In the genomic region with DNA sequence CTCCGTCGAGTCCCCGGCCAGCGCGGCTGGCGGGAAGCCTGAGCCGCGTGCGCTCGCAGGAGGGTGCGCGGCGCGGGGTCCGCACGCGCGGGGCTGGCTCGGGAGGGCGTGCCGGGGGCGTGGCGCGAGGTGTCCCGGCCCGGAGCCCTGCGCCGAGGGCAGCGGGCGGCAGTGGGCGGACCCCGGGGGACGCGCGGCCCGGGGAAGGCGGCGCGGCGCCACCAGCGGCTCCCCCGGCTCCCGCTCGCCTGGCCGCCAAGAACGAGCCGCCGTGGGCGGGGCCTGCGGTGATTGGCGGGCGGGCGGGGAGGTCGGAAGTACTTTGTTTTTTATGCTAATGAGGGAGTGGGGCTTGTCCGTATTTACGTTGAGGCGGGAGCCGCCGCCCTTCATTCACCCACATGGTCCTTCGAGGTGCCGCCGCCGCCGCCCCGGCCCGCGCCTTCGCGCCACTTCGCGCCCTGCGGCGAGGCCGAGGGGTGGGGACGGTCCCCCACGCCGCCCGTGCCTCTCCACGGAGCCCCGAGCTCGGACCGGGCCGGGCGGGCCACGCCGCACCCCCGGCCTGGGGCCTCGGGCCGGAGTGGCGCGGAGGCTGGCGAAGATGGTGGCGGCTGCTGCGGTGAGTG, we compare ENCODE assay signal across 8 mouse cellular contexts. TPM values are rescaled to one million over a fixed set of nuclear protein-coding genes. Genes with fewer than 3 reads are reported as not detected.
A peak's percentile ranks its signal among the peaks of the same experiment; 100 is the strongest.
DNase-seq lines count a peak whose midpoint lies in the region; ATAC-seq lines count a peak whose summit lies in the region.

No protein-coding gene starts in this region.

- peaks cover 22% of the 10 kb centered on the region for H3K4me1 ChIP-seq in hindbrain, embryonic 12.5 days

- H3K9ac ChIP-seq in hindbrain, embryonic 12.5 days = peak overlapping the region; percentile 99

- H3K4me2 ChIP-seq in hindbrain, embryonic 12.5 days (replicated peaks) = peak overlapping the region; percentile 71

- peak overlapping the region; percentile 100 for H3K4me3 ChIP-seq in hindbrain, embryonic 12.5 days

- ATAC-seq in frontal cortex, adult (ENCODE audit: low TSS enrichment) = peak; percentile 42
- ATAC-seq in hindbrain, embryonic 12.5 days (ENCODE audit: low FRiP score) = peak; percentile 87
- peak; percentile 80 for ATAC-seq in megakaryocyte, adult 5-6 weeks (ENCODE audit: poor library complexity, severe bottlenecking)

- WGBS in hindbrain, embryonic 12.5 days = under 1% methylated on average over 77 of the region's 94 CpGs

- H3K9me3 ChIP-seq in hindbrain, embryonic 12.5 days (replicated peaks) = no peaks in the 10 kb centered on the region

- no peaks in the 10 kb centered on the region for H3K27me3 ChIP-seq in hindbrain, embryonic 12.5 days

- peak overlapping the region; percentile 98 for H3K27ac ChIP-seq in hindbrain, embryonic 12.5 days

- peak; percentile 88 for DNase-seq in NIH3T3 (ENCODE audit: low read depth)
- peak; percentile 36 for DNase-seq in cerebellum, adult 9-11 months
- DNase-seq in layer of hippocampus, postnatal 36 days = peak; percentile 70 to 72
- DNase-seq in right cerebral cortex, adult 18-20 months = peak; percentile 49
- DNase-seq in urinary bladder, adult 2 months (ENCODE audit: low spot score) = peak; percentile 80

- peaks cover 22% of the 10 kb centered on the region for H3K36me3 ChIP-seq in hindbrain, embryonic 12.5 days

RNA-seq across cellular contexts. Expression of gene Gpc5, which starts 51.3 kb away (rescaled TPM):
- polyA plus RNA-seq in hindbrain, embryonic 12.5 days (2016; fragmentation: Nextera tagmentation; extraction: Ambion mirVana) = 1.0 and 2.0 TPM in 2 replicates
- total RNA-seq in layer of hippocampus, postnatal 36 days (2021) = 10 to 100 TPM; 37.8 to 38.6 TPM
- not detected in 2 replicates for total RNA-seq in megakaryocyte, adult 5-6 weeks (2015)
- total RNA-seq in megakaryocyte, adult 5-6 weeks (2017) = not detected in 2 replicates
- polyA plus RNA-seq in urinary bladder, adult 2 months (2012; rRNA removed) = 0.01 TPM in 1 of 2 replicates, not detected in the other

Comparison
In these comparisons a context has a peak if more than half of its experiments do, and no peak if none do; other contexts are left out.
1. Peak in every context shown above with its lines: DNase-seq, ATAC-seq, H3K4me3 ChIP-seq and H3K27ac ChIP-seq.
2. DNase-seq: peak in every context shown above with its lines; median percentile 88 in NIH3T3; 80 in urinary bladder, adult 2 months; 71 in layer of hippocampus, postnatal 36 days; 49 in right cerebral cortex, adult 18-20 months; 36 in cerebellum, adult 9-11 months.
3. RNA of gene Gpc5, which starts 51.3 kb away (total RNA-seq): 37.8 to 38.6 TPM in layer of hippocampus, postnatal 36 days; not detected in megakaryocyte, adult 5-6 weeks; every median in the first group is over 10 times any median in the second.